Mouse (Mus musculus) layer of hippocampus, adult 6 months (tissue): ENCODE measurements around the gene Pofut1. TPM values are rescaled to one million over a fixed set of nuclear protein-coding genes. Genes with fewer than 3 reads are reported as not detected.

Experiments used
- long read RNA-seq, 2 experiments: library from polyadenylated mRNA; unstranded; transcript quantifications; one replicate each; pipeline ENCODE4 v2.0.0; 2019 to 2020
- polyA plus RNA-seq: library from polyadenylated mRNA; unstranded; fragments of <200 nt; fragmentation: Nextera tagmentation; gene quantifications from 2 replicates; pipeline ENCODE4 v1.2.3, GENCODE M21; 2021

Gene Pofut1
- 1.3 and 1.7 TPM in 2 replicates for polyA plus RNA-seq
- long read RNA-seq, experiment 1, partial matches to known transcripts, result 0 of 3 reads
- long read RNA-seq, experiment 1, other reads (novel, unspliced or antisense), result 2 of 3 reads
- long read RNA-seq, experiment 2, full-length matches to known transcripts, result 2 of 9 reads
- long read RNA-seq, experiment 2, partial matches to known transcripts, result 0 of 9 reads
- long read RNA-seq, experiment 2, other reads (novel, unspliced or antisense), result 7 of 9 reads

GRCm38 (mm10) chr2:153241250-153242014, at the start of gene Pofut1, which contains the start of gene Plagl2:
Pofut1 (plus strand) TSS chr2:153241533.
Plagl2 (minus strand) TSS chr2:153241426.

GRCm38 (mm10) chr2:153224946-153225594, 16.3 kb upstream of the Pofut1 start, which contains the start of gene Tspyl3:
Tspyl3 (minus strand) TSS chr2:153225441.

GRCm38 (mm10) chr2:153290938-153291928, 49.9 kb downstream of the Pofut1 start, which contains the start of gene Kif3b:
Kif3b (plus strand) TSS chr2:153291413.

Other genes with a start within 250 kb of the Pofut1 start
- 34.8 and 41.0 TPM in 2 replicates for gene Pdrg1, start 226.1 kb upstream of the Pofut1 start, polyA plus RNA-seq
- 0.05 and 0.08 TPM in 2 replicates for gene Xkr7, start 209.7 kb upstream of the Pofut1 start, polyA plus RNA-seq
- gene Ccm2l, start 175.6 kb upstream of the Pofut1 start, polyA plus RNA-seq, result 0.06 and 0.11 TPM in 2 replicates
- gene Hck, start 133.1 kb upstream of the Pofut1 start, polyA plus RNA-seq, result 1.9 and 2.7 TPM in 2 replicates
- 50.7 and 52.4 TPM in 2 replicates for gene Tm9sf4, start 80.2 kb upstream of the Pofut1 start, polyA plus RNA-seq
- 17.7 and 18.7 TPM in 2 replicates for gene Tspyl3, start 16.1 kb upstream of the Pofut1 start, polyA plus RNA-seq
- gene Plagl2, start 107 bp upstream of the Pofut1 start, polyA plus RNA-seq, result 1.3 and 1.8 TPM in 2 replicates
- 4.8 and 5.7 TPM in 2 replicates for gene Kif3b, start 49.9 kb downstream of the Pofut1 start, polyA plus RNA-seq
- gene Asxl1, start 104.3 kb downstream of the Pofut1 start, polyA plus RNA-seq, result 2.6 and 3.3 TPM in 2 replicates